Mouse (Mus musculus) erythroblast, adult 5-6 weeks (primary cell): ENCODE measurements around the gene Arhgef18. TPM values are rescaled to one million over a fixed set of nuclear protein-coding genes. Genes with fewer than 3 reads are reported as not detected.

Experiments
- ATAC-seq: replicated peaks from 2 replicates; pipeline ENCODE4 v1.8.0; 2016; ENCODE audit warnings: moderate number of reproducible peaks, mild to moderate bottlenecking, moderate TSS enrichment, inconsistent platforms; ENCODE audit not compliant: poor library complexity, low FRiP score, severe bottlenecking
- total RNA-seq, 2 experiments: library from RNA; stranded (forward) in 1 of 2; stranded (reverse) in 1 of 2; fragments of 150-400 nt in 1 of 2; fragments of 200-764, 138-1000 nt in 1 of 2; gene quantifications; 2 replicates each; pipeline versions ENCODE4 v1.2.3 to v1.2.4; 2015 to 2017; ENCODE audit warnings: low replicate concordance in 2 of 2

Arhgef18 gene
- total RNA-seq, 2 experiments from 2014 or later = 5.0 to 7.0 TPM

DNA sequence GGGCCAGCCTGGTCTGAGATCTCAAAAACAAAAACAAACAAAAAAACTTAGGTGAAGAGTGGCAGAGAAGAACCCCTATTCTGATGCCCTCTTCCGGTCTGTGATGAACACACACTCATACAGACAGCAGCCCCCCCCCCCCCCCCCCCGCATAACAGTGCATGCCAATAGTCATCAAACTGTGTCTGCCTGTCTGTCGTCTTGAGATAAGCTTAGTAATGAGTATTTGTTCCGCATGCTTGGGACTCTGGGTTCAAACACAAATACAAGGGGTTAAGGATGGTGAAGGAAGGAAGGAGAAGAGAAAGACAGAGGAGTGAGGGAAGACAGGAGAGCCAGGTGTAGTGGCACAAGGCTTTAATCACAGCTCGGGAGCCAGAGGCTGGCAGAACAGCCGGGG, 43.7 kb downstream of the Arhgef18 start:
- no peak for ATAC-seq

DNA sequence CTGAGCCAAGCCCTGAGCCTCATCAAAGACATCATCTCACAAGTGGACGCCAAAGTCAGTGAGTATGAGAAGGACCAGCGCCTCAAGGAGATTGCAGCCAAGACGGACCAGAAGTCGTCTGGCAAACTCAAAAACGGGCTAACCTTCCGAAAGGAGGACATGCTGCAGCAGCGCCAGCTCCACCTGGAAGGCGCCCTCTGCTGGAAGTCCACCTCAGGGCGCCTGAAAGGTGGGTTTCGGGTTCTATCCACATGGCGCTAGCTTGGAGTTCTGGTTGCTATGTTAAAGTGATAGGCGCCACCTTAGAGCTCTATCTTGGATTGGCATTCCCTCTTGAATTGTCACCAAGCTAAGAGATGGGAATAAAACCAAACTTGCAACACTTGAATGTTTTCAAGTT, 46.7 kb downstream of the Arhgef18 start:
- ATAC-seq = no peak

DNA sequence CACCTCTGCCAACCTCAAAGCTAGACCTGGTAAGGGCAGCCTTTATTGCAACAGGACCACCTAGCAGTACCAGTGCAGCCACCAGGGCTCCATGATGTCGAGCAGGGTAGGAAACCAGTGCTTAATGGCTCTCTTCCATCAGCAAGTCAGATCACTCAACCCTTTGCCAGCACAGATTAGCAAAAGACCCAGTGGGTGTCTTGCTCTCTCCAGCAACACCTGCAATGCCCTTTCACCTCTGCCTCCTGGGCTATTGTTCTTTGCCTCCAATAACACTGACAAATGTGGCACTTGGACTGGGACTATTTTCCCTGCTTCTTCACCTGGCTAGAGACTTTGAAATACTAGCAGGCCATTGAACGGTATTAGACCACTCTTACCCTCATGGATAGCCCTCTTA, 56.4 kb downstream of the Arhgef18 start:
- ATAC-seq = no peak

DNA sequence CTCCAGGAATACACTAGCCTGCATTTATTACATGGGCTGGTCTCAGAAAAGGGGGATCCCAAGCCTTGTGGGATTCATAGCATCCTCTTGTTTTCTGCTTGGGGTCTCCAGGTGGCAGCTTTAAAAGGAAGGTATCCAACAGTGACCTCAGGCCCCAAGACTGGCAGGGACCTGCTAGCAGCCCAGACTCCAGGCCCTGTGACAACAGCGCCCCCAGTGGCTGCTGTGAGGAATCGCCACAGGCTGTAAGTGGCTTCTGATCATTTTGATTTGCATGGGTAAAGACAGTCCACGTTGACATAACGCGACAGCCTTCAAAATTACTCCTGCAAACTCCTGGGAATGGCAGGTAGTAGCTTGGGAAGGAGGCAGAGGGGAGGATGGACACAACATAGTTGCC, 57.9 kb downstream of the Arhgef18 start:
- ATAC-seq = peak; percentile 57

DNA sequence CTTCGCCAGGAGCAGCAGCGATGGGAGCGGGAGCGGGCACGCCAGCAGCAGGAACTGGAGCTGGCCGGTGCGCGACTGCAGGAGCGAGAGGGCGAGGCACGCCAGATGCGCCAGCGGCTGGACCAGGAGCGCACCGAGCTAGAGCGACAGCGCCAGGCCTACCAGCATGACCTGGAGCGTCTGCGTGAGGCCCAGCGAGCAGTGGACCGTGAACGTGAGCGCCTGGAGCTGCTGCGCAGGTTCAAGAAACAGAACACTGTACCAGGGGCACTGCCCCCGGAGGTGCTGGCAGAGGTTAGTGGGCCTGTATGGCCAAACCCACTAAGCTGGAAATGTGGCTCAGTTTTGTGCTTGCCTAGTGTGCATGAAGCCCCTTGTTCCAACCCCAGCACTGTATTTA, 59.2 kb downstream of the Arhgef18 start:
- no peak for ATAC-seq

DNA sequence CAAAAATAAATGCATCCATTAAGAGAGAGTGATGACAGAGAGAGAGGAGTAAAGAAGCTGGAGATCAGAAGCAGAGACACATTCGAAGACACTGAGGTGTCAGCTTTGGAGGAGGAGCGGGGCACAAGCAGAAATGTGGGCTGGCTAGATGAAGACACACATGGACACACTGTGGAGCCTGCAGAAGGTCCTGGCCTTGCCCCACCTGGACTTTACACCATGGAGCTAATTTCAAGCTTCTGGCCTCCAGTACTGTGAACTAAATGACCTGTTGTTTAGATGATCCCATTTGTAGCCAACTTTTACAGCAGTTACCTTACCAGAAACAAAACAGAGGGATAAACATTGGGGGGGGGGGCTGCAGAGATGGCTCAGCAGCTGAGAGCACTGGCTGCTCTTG, 70.4 kb downstream of the Arhgef18 start:
- no peak for ATAC-seq

DNA sequence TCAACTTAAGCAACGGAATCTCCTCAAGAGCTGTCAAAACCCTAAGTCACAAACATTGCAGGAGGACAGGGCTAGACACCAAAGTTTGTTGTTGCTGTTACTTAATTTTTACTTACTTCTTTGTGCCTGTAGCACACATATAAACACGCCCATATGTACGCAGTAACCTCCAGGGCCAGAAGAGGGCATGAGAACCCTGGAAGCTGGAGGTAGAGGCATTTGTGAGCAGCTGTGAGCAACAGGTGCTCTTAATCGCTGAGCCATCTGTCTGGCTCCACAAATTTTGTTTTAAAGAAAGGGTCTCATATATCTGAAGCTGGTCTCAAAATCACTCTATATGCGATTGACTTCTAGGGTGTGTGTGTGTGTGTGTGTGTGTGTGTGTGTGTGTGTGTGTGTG, 71.5 kb downstream of the Arhgef18 start:
- 0 out of 2 replicates have a peak, but pooled peaks have one; percentile 39 for ATAC-seq

DNA sequence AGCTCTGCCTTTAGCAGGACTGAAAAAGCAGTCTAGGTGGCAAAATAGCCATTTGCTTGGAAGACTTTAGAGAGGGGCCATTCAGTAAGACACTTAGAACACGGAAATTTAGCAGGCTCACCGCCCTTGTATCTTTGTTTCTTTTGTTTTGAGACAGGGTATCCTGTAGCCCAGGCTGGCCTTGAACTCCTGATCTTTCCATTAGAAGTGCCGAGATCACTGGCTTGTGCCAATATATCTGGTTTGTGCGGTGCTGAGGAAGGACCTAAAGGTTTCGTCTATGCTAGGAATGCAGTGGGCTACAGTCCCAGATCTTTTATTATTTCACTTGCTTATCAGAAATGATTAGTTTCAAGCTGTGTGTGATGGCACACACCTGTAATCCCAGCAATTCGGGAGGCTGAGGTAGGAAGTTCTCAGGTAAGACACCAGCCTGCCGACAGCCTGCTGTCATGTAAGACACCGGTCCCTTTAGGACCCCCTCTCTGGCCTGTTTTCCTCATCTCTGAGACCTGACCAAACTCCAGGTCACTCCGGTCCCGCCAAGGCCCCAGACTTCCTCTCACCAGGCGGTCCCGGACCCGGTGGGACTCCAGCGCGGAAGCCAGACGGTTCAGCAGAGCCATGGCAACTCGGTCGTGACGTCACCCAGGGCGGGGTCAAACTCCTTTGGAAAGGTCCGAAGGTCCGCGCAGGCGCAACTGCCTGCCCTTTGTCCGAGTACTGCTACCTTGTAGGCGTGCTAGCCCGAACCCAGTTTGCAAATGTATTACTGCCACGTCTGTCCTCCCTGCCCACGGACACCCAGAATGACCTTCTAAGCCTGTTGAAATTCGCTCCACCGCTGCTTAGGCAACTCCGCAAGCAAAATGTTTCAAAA, 74.4 kb downstream of the Arhgef18 start, which contains the start of gene Pex11g:
Pex11g (minus strand) TSS at position 675 of the 880 bp plus-strand sequence.
- ATAC-seq = peak; percentile 96

DNA sequence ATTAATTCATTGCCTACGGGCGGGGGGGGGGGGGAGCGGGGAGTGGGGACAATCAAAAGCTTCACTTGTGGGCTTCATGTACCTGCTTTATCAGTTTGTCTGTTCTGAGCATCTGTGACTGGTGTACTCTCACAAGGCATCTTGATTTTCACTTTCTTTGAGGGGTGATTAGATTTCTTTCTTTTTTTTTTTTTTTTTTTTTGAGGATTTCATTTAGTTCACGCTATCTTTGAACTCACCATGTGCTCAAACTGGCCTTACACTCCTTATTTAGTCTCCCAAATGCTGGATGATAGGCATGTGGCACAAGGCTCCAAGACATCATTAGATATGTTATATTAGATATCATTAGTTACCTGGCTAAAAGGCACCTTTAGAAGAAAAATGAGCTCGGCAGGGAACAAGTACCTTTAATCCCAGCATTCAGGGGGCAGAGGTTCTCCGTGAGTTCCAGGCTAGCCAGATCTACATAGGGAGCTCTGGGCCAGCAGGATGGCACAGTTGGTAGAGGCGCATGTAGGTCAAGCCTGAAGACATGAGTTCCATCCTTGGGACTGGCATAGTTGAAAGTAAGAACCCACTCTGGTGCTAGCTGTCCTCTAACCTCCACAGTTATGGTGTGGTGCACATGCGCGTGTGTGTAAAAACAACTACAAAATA, 75.2 kb downstream of the Arhgef18 start:
- no peak for ATAC-seq

DNA sequence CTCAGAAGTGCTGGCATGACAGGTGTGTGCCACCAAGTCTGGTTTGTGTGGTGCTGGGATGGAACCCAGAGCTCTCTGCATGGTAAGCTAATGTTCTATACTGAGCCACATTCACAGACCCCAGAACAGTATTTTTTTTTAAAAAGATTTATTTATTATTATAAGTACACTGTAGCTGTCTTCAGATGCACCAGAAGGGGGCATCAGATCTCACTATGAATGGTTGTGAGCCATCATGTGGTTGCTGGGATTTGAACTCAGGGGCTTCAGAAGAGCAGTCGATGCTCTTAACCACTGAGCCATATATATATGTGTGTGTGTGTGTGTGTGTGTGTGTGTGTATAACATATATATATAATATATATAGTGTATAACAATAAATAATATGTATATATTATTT, 76.0 kb downstream of the Arhgef18 start:
- no peak for ATAC-seq

DNA sequence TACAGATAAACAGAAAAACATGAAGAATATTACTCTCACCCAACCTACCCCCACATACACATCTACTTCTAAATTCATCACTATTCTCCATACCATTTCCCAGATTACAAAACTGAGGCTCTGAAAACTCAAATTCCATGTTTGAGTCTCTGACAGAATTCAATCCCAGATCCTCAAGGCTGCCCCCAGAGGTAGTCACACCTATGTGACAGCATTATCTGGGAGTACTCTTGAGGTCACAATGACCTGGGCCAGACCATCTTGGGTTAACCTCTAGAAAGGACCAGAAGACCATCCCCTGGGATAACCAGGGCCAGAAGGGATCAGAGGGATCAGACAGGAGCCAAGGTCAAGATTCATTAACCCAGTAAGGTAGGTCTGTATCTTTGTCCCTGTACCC, 77.8 kb downstream of the Arhgef18 start, which contains the start of gene Tex45:
Tex45 (plus strand) TSS at position 301 of the 400 bp plus-strand sequence.
- ATAC-seq = no peak

DNA sequence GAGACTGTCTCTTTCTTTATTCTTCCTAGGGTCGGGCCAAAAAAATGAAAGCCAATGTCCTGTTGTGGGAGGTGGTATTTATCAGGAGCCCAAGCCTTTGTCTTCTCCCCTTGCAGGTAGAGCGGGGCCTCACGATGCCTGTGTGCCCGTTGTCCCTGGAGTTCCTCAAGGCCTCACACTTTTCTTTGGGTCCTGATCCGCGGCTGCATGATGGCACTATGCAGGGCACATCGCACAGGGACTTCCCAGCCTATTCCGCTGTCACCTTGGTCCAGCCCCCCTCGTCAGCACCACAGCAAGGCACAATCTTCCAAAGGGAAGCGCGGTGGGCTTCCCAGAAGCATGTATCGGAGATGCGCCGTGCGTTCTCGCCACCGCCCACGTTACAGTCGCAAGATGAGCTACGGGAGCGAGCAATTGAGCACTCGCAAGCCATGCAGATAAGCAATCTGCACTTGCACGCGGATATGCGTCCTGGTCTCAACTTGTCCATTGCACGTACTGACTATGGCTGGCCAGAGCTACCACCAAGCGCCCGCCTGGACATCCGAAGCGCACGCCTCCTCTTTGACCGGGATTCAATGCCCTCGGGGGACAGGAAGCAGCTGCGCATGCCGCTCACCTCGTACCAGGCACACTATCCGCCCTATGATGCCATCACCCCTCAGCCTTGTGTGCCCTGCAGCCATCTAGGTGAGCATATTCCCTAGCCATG, 83.1 kb downstream of the Arhgef18 start:
- no peak for ATAC-seq

DNA sequence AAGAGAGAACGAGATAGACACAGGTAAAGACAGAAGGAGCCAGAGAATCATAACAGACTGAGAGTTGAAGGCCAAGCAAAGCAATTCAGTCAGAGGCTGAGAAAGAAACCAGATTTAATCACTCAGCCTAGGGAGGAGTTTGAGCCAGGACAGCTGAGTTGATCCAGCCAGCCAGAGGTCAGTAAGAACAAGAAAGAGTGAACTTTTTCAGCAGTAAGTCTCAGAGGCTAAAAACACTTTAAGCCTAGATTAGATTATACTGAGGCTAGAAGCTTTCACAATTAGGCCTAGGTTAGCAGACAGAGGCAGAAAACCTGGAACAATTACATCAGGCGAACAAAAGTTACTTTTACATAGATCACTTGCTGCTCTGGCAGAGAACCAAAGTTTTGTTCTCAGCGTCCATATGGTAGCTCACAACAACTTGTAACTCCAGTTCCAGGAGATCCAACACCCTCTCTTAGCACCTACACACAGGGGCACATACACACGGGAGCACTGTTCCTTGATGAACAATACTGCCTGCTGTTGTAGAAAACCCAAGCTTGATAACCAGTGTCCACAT, 87.5 kb downstream of the Arhgef18 start:
- no peak for ATAC-seq

DNA sequence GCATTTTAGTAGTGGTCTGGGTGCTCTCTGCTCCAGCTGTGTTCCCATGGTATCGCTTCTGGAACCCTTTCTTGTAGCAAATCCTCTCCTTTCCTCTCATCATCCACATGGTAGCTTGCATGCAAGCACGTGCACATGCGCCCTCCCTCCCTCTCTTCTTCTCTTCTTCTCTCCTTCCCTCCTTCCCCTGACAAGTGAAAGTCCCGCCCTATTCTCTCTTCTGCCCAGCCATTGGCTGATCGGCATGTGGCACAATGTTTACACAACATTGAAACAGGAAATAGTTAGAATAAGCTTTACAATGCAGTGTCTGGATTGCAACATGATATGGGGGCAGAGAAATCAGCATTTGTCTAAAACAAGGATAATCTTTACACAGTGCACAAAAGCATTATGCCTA, 88.8 kb downstream of the Arhgef18 start:
- no peak for ATAC-seq

DNA sequence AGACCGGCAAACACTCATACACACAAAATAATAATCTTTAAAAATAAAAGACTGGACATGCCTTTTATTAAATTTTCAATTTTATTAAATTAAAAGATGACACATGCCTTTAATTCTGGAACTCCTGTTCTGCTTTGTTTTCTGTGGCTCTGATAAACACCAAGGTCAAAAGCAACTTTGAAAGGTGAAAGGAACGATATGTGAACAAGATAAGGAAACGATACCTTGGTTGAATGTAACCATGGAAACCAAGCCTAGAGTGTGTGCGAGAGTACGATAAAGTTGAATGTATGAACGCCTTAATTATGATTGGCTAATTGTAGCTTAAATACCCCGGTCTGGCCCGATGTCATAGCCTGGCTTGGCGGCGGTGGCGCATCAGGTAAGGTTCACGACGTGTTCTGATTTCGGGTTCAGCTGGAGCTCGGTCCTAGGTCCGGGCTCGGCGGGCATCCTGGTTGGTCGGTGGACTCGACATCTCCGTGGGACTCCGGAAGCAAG, 89.5 kb downstream of the Arhgef18 start:
- ATAC-seq = no peak

DNA sequence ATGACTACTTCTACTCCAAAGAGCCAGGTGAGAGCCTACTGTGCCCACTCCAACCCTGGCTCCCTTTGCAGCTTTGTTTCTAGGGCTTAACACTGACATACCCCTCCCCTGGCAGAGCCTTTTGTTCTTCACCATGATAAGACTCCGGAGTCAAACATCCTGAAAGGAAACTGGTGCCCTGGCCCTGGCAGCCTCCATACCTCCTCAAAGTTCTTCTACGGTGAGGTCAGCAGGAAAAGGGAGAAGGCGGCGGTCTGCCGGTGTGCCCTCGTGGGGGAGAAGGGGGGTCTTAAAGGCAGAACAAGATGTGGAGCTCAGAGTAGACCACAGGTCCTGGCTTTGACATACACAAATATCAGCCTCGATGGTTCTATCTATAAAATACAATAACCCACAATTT, 90.7 kb downstream of the Arhgef18 start:
- ATAC-seq = no peak

DNA sequence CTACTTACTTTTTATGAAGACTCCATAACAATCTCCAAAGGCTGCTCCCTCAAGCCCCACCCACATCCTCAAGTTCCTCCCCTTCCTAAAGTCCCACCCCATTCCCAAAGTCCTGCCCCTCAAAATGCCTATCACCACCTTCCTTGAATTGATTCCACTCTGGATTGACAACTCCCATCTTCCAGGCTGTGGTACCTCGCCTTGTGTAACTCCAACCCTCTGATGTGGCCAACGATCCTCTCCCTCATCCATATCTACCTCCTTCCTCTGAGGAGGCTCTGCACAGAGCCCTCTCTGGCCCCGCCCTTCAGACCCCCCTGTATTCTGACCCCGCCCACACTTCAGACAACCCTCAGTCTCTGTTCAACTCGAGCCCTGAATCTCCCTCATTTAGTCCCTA, 92.4 kb downstream of the Arhgef18 start:
- ATAC-seq = no peak

DNA sequence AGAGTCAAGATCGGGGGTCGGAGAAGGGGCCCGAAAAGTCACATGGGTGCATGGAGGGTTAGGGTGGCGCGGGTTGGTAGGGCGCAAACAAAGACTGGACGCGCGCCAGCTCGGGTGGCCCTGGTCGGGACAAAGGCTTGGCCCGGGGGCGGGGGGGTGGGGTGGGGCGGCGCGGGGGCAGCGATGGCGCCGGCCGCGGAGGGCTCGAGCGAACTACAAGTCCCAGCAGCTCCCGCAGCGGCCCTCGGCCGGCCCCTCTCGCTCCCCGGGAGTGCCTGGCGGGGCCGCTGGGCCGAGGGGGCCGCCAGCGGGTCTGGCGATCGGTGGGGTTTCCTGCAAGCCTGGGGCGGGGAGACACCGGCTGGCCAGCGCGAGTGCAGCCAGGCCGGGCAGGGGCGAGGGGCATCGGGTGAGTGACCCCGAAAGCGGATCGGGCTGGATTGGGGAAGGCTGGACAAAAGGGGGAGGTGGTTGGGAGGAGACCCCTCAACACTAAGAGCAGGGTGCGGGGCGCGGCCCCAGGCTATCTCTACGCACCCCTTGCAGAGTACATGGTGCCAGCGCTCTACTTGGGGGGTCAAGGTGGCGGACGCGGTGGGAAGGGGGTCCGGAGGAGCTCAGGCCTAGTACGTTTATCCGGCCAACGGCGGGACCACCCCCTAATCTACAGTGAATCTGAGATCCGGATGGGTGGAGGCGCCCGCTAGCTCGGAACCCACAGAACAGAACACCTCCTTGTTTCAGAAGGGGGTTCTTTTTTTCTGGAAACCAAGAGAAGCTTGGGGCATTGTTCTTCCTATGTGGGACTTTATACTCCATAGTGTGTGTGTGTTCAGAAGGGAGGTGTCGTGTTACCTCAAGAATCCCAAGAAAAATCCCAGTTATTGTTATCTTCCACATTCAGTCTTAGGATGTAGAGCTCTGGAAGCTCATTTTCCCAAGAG, 100.4 kb downstream of the Arhgef18 start, which contains the start of gene Zfp358:
Zfp358 (plus strand) TSS at position 238 of the 944 bp plus-strand sequence.
- ATAC-seq = no peak

DNA sequence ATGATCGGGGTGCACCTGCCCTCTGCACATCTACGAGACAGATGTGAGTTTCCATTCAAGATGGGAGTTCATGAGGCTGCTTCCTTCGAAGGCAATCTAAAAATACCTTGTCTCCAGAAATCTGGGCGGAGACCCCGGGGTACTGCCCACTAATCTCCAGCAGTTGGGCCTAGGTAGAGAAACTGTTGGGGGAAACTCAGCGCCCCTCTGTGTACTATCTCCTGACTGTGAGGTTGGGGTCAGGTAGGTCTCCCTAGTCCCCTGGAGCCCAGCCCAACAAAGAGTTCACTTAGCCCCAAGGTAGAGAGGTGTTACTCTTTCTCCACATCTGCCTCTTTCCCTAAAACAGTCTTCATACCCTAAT, 101.0 kb downstream of the Arhgef18 start:
- no peak for ATAC-seq
